Mouse (Mus musculus) lung, embryonic 15.5 days (tissue): Measurements from ENCODE around the gene Vkorc1. TPM values are rescaled to one million over a fixed set of nuclear protein-coding genes. Genes with fewer than 3 reads are reported as not detected.
"Not testable (repeated sequence)": the region's sequence is repeated elsewhere in the genome, so short reads cannot be mapped to it uniquely, and the experiment has no call there.

Source experiments
- ATAC-seq: fragments of 200-750 bp; cut with Nextera tagmentation; 2 replicates; pipeline ENCODE4 v1.8.0; 2017; ENCODE audit warnings: moderate number of reproducible peaks, borderline replicate concordance; ENCODE audit not compliant: low FRiP score, low TSS enrichment; ENCODE audit errors: extremely low read depth
- H3K27ac ChIP-seq: fragments of 300-500 bp; sonication (generic); 2 replicates; pipeline ENCODE4 v1.5.1; 2015; ENCODE audit warnings: moderate library complexity, mild to moderate bottlenecking, inconsistent platforms
- H3K27me3 ChIP-seq: fragments of 300-500 bp; sonication (generic); 2 replicates; pipeline ENCODE4 v1.6.1; 2015; ENCODE audit warnings: inconsistent platforms
- H3K36me3 ChIP-seq: fragments of 300-500 bp; sonication (generic); 2 replicates; pipeline ENCODE4 v1.6.1; 2015; ENCODE audit warnings: inconsistent platforms
- H3K4me1 ChIP-seq: fragments of 300-500 bp; sonication (generic); 2 replicates; pipeline ENCODE4 v1.6.1; 2015; ENCODE audit warnings: inconsistent platforms
- H3K4me2 ChIP-seq: fragments of 300-500 bp; sonication (generic); 2 replicates; pipeline ENCODE4 v1.6.1; 2015; ENCODE audit warnings: inconsistent platforms, mild to moderate bottlenecking, moderate library complexity
- H3K4me3 ChIP-seq: fragments of 300-500 bp; sonication (generic); 2 replicates; pipeline ENCODE4 v1.5.1; 2015; ENCODE audit warnings: mild to moderate bottlenecking, inconsistent platforms
- H3K9ac ChIP-seq: fragments of 300-500 bp; sonication (generic); 2 replicates; pipeline ENCODE4 v1.6.1; 2015; ENCODE audit warnings: inconsistent platforms
- H3K9me3 ChIP-seq: fragments of 300-500 bp; sonication (generic); 2 replicates; pipeline ENCODE4 v1.6.1; 2016; ENCODE audit warnings: inconsistent platforms
- WGBS: fragments of 180-500 bp; shearing (Covaris S2); methylation state at CpG from one replicate; pipeline ENCODE4 v1.1.7; 2015; 5-methylcytosine and 5-hydroxymethylcytosine counted together
- polyA plus RNA-seq: library from polyadenylated mRNA; unstranded; fragments of >200 nt; fragmentation: Nextera tagmentation; extraction: Ambion mirVana; gene quantifications from 2 replicates; pipeline ENCODE4 v1.2.1, GENCODE M21; 2015

The Vkorc1 gene
- 150 and 156 TPM in 2 replicates for polyA plus RNA-seq

DNA sequence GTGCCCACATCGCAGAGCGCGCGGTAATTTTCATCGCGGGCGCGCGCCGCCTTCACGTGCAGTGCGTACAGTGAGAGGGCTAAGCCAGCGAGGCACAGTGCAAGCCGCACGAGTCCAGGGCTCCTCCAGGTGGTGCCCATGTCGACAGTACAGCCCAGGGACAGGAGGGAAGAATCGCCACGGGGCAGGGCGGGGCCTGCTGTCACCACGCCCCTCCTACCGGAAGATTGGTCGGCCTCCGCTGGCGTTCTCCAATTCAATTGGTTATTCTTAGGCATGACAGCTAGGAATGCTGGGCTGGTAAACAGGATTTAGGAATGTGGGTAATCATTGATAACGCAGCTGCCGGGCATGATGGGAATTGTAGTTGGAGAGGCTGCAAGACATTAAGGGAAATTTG is at the start of gene Vkorc1, which contains the start of gene Gm21974:
Gene Vkorc1 (minus strand): TSS at position 176 of the 400 bp plus-strand sequence.
Gene Gm21974 (minus strand): TSS at position 13 of the 400 bp plus-strand sequence.
- peaks cover 12% of the 10 kb centered on the region for H3K4me1 ChIP-seq
- H3K27ac ChIP-seq: peak within 1 kb of the TSS; percentile 85
- no peaks in the 10 kb centered on the region for H3K27me3 ChIP-seq
- no peaks in the 10 kb centered on the region for H3K9me3 ChIP-seq
- peak; percentile 99 for ATAC-seq
- peak within 1 kb of the TSS; percentile 69 for H3K9ac ChIP-seq
- H3K4me3 ChIP-seq: peak within 1 kb of the TSS; percentile 72
- peak within 1 kb of the TSS; percentile 90 for H3K4me2 ChIP-seq
- H3K36me3 ChIP-seq: peaks cover 10% of the 10 kb centered on the region
- under 1% methylated on average over 26 of the region's 26 CpGs for WGBS

DNA sequence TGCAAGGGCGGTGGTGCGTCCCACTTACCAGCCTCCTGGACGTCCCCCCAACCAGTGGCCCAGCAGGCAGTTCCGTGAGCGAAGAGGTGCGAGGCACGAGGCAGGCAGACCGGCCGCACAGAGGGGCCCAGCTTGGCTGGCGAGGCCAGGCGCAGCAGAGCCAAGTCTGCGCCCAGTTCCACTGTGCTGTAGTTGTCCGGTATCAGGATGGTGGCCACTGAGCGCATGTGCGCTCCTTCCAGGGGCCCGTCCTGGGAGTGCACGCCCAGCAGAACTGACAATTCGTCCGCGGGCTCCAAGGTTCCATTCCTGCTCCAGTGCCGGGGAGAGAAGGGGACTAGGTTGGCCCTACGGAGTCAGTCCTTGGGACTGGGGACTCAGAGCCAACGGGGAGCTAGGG is 49.2 kb upstream of the Vkorc1 start:
- peaks cover 33% of the 10 kb centered on the region for H3K27me3 ChIP-seq
- peak; percentile 59; the same call in 1 of the 2 replicates for ATAC-seq
- H3K27ac ChIP-seq: no peak overlapping the region
- H3K4me2 ChIP-seq: peak overlapping the region; percentile 44
- H3K36me3 ChIP-seq: no peaks in the 10 kb centered on the region
- H3K9me3 ChIP-seq: no peaks in the 10 kb centered on the region
- peaks cover 5% of the 10 kb centered on the region; the same call in 1 of the 2 replicates for H3K4me1 ChIP-seq
- 7% methylated on average over 23 of the region's 23 CpGs for WGBS
- H3K9ac ChIP-seq: no peak overlapping the region
- peak overlapping the region; percentile 5 for H3K4me3 ChIP-seq

DNA sequence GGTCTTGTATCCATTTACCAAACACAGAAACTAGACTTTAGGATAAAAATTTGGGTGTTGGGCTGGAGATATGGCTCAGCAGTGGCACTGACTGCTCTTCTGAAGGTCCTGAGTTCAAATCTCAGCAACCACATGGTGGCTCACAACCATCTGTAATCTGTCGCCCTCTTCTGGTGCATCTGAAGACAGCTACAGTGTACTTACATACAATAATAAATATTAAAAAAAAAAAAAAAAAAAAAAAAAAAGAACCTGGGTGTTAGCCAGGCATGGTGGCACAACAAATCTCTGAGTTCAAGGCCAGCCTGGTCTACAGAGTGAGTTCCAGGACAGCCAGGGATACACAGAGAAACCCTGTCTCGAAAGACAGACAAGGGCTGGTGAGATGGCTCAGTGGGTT is 46.7 kb upstream of the Vkorc1 start:
- H3K27me3 ChIP-seq: peaks cover 33% of the 10 kb centered on the region
- not testable (repeated sequence) for H3K4me3 ChIP-seq, H3K4me1 ChIP-seq, H3K9ac ChIP-seq, ATAC-seq, H3K9me3 ChIP-seq, H3K36me3 ChIP-seq, H3K4me2 ChIP-seq, H3K27ac ChIP-seq
- 53% methylated on average over 2 of the region's 2 CpGs for WGBS

DNA sequence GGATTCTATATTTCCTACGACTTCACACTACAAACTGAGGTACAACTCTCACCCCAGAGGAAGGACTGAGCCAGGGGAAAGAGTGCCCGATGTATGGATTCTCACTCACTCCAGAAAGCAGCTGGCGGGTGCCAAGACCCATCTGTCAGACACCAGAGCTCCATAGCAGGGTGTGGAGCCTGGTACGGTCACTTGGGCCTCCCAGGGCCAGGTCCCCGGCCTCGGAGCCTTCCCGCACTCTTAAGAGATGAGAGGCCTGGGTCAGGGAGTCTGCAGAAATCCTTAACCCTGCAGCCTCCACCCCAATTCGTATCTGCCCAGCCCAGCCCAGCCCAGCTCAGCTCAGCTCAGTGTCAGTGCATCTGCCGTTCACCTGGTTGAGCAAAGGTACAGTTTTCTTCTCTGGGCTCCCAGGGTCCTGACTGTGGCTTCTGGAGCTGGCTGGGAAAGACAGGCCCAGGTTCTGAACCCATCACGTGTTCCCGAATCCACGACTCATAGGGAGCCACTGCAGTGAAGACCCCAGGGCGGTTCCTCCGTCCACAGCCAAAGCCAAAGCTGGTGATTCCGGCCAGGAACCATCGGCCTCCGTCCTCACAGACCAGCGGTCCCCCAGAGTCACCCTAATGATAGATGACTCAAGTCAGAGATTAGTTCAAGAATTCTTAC is 40.9 kb upstream of the Vkorc1 start:
- Histone ChIP-seq H3K27ac (peak overlapping the region; percentile 71), H3K4me3 (peak overlapping the region; percentile 73), H3K27me3 (no peaks in the 10 kb centered on the region), H3K9me3 (no peaks in the 10 kb centered on the region), H3K9ac (peak overlapping the region; percentile 78), H3K4me1 (peaks cover 40% of the 10 kb centered on the region), H3K4me2 (peak overlapping the region; percentile 97), H3K36me3 (no peaks in the 10 kb centered on the region)
- ATAC-seq: no peak
- 51% methylated on average over 18 of the region's 18 CpGs for WGBS

DNA sequence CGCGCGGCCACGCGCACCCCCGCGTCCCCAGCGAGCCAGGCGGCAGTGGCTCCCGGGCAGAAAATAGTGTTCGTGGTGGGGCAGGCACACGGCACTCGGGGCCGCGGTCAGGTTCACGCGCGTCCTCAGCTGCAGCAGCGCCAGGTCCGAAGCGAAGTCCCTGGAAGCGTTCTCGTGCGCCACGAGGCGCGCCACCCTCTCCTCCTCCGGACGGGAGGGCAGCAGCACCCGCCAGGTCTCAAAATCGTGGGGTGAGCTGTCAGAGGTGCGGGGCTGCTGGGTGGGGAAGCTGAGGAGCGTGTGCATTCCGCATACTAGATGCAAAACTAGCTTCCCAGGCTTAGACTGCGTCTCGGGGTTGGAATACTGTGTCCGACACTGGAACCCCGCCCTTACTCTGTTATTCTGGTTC is 40.3 kb upstream of the Vkorc1 start:
- WGBS: under 1% methylated on average over 38 of the region's 38 CpGs
- H3K9me3 ChIP-seq: no peaks in the 10 kb centered on the region
- H3K4me3 ChIP-seq: peak overlapping the region; percentile 73
- H3K27ac ChIP-seq: peak overlapping the region; percentile 71
- H3K4me1 ChIP-seq: peaks cover 45% of the 10 kb centered on the region
- peak overlapping the region; percentile 78 for H3K9ac ChIP-seq
- peak; percentile 14 for ATAC-seq
- H3K4me2 ChIP-seq: peak overlapping the region; percentile 97
- no peaks in the 10 kb centered on the region for H3K27me3 ChIP-seq
- no peaks in the 10 kb centered on the region for H3K36me3 ChIP-seq

DNA sequence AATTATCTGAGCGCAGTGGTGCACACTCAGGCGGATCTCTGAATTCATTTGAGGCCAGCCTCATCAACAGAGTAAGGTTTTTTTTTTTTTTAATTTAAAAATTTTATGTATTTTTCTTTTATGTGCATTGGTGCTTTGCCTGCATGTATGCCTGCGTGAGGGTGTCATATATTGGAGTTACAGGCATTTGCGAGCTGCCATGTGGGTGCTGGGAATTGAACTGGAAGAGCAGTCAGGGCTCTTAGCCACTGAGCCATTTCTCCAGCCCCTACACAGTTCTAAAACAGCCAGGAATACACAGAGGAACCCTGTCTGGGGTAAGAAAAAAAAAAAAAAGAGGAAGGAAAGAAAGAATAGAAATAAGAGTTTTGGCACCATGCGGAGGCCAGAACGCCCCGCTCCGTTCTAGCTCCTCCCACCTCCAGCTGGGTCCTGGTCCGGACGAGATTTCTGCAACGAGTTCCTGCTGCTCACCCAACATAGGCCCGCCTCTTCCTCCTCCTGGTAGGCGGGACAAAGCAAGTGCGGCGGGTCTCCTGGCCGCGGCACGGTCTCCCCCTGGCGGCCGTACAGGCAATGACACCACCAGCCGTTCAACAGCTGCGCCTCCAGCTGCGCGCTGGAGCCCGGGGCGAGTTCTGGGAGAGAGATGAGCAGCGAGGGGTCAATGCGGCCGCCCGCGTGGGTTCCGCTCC is 39.8 kb upstream of the Vkorc1 start:
- ATAC-seq: peak; percentile 93
- H3K36me3 ChIP-seq: no peaks in the 10 kb centered on the region
- H3K27me3 ChIP-seq: peaks cover 4% of the 10 kb centered on the region
- H3K9ac ChIP-seq: peak overlapping the region; percentile 78
- H3K27ac ChIP-seq: peak overlapping the region; percentile 72
- peaks cover 51% of the 10 kb centered on the region for H3K4me1 ChIP-seq
- 6% methylated on average over 32 of the region's 32 CpGs for WGBS
- H3K9me3 ChIP-seq: no peaks in the 10 kb centered on the region
- peak overlapping the region; percentile 97 for H3K4me2 ChIP-seq
- H3K4me3 ChIP-seq: peak overlapping the region; percentile 73

DNA sequence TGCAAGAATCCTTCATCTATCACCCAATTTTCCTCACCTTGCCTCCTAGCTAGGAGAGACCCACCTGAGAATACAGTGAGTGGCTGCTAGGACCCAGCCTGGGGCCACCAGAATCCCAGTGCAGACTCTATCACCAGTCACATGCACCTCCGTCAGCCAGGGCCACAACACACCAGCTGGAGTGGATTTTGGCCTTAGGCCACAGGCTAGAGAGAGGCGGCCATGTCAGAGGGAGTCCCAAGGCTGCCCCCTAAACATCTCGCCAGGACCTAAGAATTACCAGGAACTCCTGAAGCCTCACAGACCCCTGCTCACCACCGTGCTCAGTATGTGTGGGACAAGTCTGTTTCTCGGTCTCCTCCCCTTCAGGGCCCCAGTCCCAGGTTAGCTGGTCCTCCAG is 38.7 kb upstream of the Vkorc1 start:
- 80% methylated on average over 5 of the region's 5 CpGs for WGBS
- Histone ChIP-seq H3K4me2 (no peak overlapping the region), H3K27ac (0 out of 2 replicates have a peak overlapping the region, but pooled peaks have one; percentile 96), H3K27me3 (peaks cover 13% of the 10 kb centered on the region), H3K9me3 (no peaks in the 10 kb centered on the region), H3K4me3 (no peak overlapping the region), H3K9ac (no peak overlapping the region), H3K4me1 (peaks cover 53% of the 10 kb centered on the region), H3K36me3 (no peaks in the 10 kb centered on the region)
- no peak for ATAC-seq

DNA sequence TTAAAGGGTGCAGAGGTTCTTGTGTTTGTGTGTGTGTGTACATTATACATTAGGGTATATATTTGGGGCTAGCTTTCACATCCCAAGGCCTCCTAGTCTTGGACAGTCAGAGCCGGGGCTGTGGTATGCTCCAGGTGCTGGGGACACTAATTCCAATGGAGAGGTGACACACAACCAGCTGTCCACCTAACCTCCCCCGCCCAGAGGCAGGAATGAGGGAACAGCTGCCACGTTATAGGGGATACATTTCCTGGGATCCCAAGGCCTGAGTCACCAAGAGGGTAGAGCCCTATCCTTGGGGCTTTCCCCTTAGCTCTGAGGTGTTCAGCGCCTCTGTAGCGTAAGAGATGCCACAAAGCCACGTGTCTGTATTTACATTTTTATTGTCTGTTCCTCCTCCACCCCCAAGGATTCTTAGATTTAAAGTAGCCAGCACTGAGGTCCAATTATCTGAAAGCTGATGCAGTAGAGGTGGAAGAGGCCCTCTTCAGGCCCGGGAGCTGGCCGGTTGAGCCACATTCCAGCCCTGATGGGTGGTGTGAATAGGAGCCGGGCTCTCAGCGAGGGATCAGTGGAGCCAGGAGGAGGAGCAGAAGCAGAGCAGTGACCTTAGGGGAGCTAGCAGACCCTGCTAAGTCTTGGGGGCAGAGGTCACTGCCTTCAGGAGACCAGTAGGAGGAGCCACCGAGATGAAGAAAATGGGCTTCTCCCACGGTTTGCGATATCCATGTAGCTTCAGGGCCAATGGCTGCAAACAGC is 37.0 kb upstream of the Vkorc1 start:
- H3K9ac ChIP-seq: no peak overlapping the region; the same call in 1 of the 2 replicates
- H3K27ac ChIP-seq: peak overlapping the region; percentile 96
- H3K36me3 ChIP-seq: no peaks in the 10 kb centered on the region
- H3K27me3 ChIP-seq: peaks cover 20% of the 10 kb centered on the region
- H3K9me3 ChIP-seq: no peaks in the 10 kb centered on the region
- 0 out of 2 replicates have a peak overlapping the region, but pooled peaks have one; percentile 5 for H3K4me3 ChIP-seq
- H3K4me2 ChIP-seq: peak overlapping the region; percentile 31
- peaks cover 54% of the 10 kb centered on the region for H3K4me1 ChIP-seq
- WGBS: 23% methylated on average over 13 of the region's 13 CpGs
- no peak for ATAC-seq

DNA sequence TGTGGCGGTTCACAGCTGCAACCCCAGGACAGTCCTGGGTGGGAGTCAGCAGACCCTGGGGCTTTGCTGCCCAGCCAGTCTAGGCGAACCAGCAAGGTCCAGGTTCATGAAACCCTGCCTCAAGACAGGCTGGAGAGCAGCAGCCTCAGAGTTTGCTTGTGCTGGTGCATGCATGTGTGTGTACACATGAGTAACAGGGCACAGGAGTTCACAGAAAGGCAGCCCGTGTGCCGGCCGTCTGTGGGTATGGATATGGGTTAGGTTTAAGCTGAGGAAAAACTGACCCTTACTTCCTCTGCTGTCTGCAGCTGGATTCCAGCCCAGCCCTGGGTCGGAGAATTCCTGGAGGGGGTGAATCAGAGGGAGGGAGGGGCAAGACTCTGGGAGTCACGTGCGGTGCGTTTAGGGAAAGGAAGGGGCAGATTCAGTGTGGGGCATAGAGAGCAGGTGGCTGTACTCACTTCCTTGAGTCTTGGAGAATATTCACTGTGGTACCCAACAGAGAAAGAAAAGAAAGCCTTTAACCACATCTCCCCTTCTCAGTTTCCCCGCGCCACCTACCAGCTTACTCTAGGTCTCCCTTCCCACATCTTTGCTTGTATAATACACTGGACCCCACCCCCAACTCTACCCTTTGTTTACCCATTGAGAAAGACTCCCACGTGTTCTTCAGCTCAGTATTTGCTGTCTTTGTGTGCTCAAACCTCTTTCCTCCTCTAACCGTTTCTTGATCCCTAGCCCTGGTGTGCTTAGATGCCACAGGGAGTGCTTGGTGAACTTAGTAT is 36.1 kb upstream of the Vkorc1 start:
- Histone ChIP-seq H3K4me3 (0 out of 2 replicates have a peak overlapping the region, but pooled peaks have one; percentile 5), H3K4me1 (peaks cover 62% of the 10 kb centered on the region), H3K36me3 (peaks cover 5% of the 10 kb centered on the region; the same call in 1 of the 2 replicates), H3K27me3 (peaks cover 20% of the 10 kb centered on the region), H3K27ac (peak overlapping the region; percentile 96), H3K9me3 (no peaks in the 10 kb centered on the region), H3K4me2 (peak overlapping the region; percentile 31), H3K9ac (peak overlapping the region; percentile 14; the same call in 1 of the 2 replicates)
- 0 out of 2 replicates have a peak, but pooled peaks have one; percentile 19 for ATAC-seq
- 21% methylated on average over 13 of the region's 13 CpGs for WGBS

DNA sequence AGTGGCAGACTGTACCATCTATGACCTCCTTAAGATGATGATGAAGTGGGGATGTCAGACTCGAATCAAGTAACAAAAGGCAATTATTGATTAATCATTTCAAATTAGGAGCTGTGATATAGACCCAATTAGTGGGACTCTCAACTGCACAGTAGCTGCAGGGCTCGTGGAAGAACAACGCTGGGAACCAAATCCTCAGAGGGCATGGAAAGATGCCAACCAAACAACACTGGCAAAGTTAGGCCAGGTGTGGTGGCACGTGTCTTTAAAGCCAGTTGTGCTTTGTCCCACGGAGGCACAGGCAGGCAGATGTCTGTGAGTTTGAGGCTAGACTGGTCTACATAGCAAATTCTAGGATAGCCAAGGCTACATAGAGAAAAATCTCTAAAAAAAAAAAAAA is 35.2 kb upstream of the Vkorc1 start:
- peak overlapping the region; percentile 96 for H3K27ac ChIP-seq
- peaks cover 20% of the 10 kb centered on the region for H3K27me3 ChIP-seq
- H3K4me3 ChIP-seq: no peak overlapping the region
- H3K9ac ChIP-seq: no peak overlapping the region
- H3K9me3 ChIP-seq: no peaks in the 10 kb centered on the region
- peak overlapping the region; percentile 50 for H3K4me2 ChIP-seq
- H3K4me1 ChIP-seq: peaks cover 64% of the 10 kb centered on the region
- H3K36me3 ChIP-seq: peaks cover 10% of the 10 kb centered on the region; the same call in 1 of the 2 replicates
- WGBS: 51% methylated on average over 5 of the region's 5 CpGs
- no peak for ATAC-seq

DNA sequence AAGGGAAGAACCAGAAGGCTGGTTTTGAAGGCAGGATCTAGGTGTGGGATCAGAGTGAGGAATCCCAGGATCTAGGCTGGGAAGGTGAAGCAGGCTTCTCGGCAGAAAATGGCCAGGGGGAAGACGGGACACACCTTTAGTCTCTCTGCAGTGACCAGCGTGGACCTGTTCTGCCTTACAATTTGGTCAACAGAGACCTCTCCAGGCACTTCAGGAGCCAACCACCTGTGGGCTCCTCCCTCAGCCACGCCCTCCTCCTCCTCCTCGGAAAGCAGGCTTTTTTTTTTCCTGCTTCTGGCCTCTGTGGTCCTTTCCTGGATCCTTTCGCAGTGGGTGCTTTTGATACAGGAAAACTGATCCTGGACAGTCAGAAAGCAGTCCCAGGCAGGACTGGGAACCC is 34.5 kb upstream of the Vkorc1 start, which contains the start of gene Prss8:
Gene Prss8 (minus strand): TSS at position 182 of the 400 bp plus-strand sequence.
- Histone ChIP-seq H3K4me1 (peaks cover 65% of the 10 kb centered on the region), H3K4me2 (peak within 1 kb of the TSS; percentile 50), H3K27ac (peak within 1 kb of the TSS; percentile 96), H3K36me3 (peaks cover 17% of the 10 kb centered on the region; the same call in 1 of the 2 replicates), H3K27me3 (peaks cover 20% of the 10 kb centered on the region), H3K9me3 (no peaks in the 10 kb centered on the region), H3K4me3 (peak within 1 kb of the TSS; percentile 49), H3K9ac (peak within 1 kb of the TSS; percentile 59)
- no peak for ATAC-seq
- 12% methylated on average over 6 of the region's 6 CpGs for WGBS
